Mouse (Mus musculus) olfactory bulb, adult 2 months (tissue): ENCODE data around the gene Grm5. TPM values are rescaled to one million over a fixed set of nuclear protein-coding genes. Genes with fewer than 3 reads are reported as not detected.

Experiments
- H3K27ac ChIP-seq: fragments of 200-500 bp; 2 replicates; pipeline ENCODE4 v1.5.1; 2012; ENCODE audit warnings: low read depth, low read length; ENCODE audit not compliant: insufficient read depth
- H3K4me1 ChIP-seq: fragments of 200-500 bp; 2 replicates; pipeline ENCODE4 v1.6.1; 2012; ENCODE audit warnings: low read length; ENCODE audit not compliant: control insufficient read depth, insufficient read depth
- H3K4me3 ChIP-seq: fragments of 200-500 bp; 2 replicates; pipeline ENCODE4 v1.5.1; 2012; ENCODE audit warnings: mild to moderate bottlenecking, low read depth, low read length, moderate library complexity; ENCODE audit not compliant: insufficient read depth
- CTCF ChIP-seq: fragments of 200-500 bp; IDR thresholded peaks from 2 replicates; pipeline ENCODE4 v1.5.1; 2012; ENCODE audit warnings: low read depth, mild to moderate bottlenecking, low read length, moderate library complexity; ENCODE audit not compliant: insufficient read depth
- POLR2A ChIP-seq: fragments of 200-500 bp; IDR thresholded peaks from 2 replicates; pipeline ENCODE4 v1.6.1; 2012; ENCODE audit warnings: mild to moderate bottlenecking, low read depth, low read length, moderate library complexity; ENCODE audit not compliant: insufficient read depth
- WGBS: fragments of 180-500 bp; shearing (Covaris S2); methylation state at CpG from one replicate; pipeline ENCODE4 v1.1.7; 2018; 5-methylcytosine and 5-hydroxymethylcytosine counted together
- polyA plus RNA-seq: library from polyadenylated mRNA; stranded (reverse); fragments of >200 nt; gene quantifications from 2 replicates; pipeline ENCODE4 v1.2.4, GENCODE M21; 2012; ENCODE audit warnings: low replicate concordance; ENCODE audit not compliant: missing spikeins, insufficient read depth, insufficient read length

Grm5 gene
- polyA plus RNA-seq, 1 experiment = not detected

GRCm38 (mm10) chr7:87975041-87975440 lies 391.1 kb downstream of the Grm5 start:
- TF ChIP-seq POLR2A (no peak), CTCF (no peak)
- H3K4me3 ChIP-seq = no peak overlapping the region
- H3K27ac ChIP-seq = no peak overlapping the region

DNA sequence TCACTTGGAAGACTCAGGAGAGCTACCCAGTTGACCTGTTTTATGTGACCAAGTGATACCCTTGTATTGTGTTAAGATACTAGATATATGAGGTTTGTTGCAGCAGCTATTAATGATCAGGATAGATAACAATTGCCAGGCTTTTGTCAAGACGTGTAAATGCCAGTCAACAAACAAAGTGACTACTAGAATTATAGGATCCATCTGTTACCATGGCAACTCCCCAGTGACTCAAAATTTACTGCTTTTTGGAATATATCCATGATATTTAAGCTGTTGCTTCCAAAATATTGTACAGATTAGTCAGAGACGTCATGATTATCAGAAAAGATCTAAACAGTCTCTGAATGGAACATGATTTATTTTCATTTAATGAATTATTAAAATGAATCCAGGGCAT lies 399.5 kb downstream of the Grm5 start:
- Histone ChIP-seq H3K27ac (no peak overlapping the region), H3K4me3 (no peak overlapping the region), H3K4me1 (no peaks in the 10 kb centered on the region)
- TF ChIP-seq CTCF (no peak), POLR2A (no peak)
- WGBS = 43% methylated on average over 2 of the region's 2 CpGs

More at GRCm38 (mm10) chr7:87975041-87975440, 391.1 kb downstream of the Grm5 start:
- WGBS = 71% methylated on average over 8 of the region's 8 CpGs
- no peaks in the 10 kb centered on the region for H3K4me1 ChIP-seq

DNA sequence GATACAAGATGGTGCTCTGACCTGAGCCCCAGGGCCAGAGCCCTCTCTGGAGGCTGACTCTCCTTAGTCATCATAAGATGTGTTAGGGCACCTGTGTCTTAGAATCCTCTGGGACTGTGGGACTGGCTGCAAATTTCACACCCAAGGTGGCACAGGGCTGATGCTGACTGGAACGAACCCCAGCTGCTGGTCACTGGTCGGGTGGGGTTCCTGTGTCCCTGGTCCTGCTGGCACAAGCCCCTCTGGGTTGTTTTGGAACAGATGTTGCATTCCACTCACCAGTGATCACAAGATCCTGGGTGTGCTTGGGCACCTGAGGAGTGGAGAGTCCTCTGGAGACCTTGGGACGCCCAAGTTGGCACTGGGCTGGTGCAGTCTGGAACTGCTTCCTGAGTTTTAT lies 430.5 kb downstream of the Grm5 start:
- Histone ChIP-seq H3K27ac (no peak overlapping the region), H3K4me3 (no peak overlapping the region), H3K4me1 (no peaks in the 10 kb centered on the region)
- WGBS = 83% methylated on average over 3 of the region's 3 CpGs
- TF ChIP-seq POLR2A (no peak), CTCF (no peak)

- Histone ChIP-seq H3K27ac (no peak overlapping the region), H3K4me3 (no peak overlapping the region), H3K4me1 (peaks cover 2% of the 10 kb centered on the region)
- TF ChIP-seq CTCF (no peak), POLR2A (no peak)
- WGBS = 37% methylated on average over 3 of the region's 3 CpGs
Measured at GRCm38 (mm10) chr7:88027411-88028132, 443.6 kb downstream of the Grm5 start.

DNA sequence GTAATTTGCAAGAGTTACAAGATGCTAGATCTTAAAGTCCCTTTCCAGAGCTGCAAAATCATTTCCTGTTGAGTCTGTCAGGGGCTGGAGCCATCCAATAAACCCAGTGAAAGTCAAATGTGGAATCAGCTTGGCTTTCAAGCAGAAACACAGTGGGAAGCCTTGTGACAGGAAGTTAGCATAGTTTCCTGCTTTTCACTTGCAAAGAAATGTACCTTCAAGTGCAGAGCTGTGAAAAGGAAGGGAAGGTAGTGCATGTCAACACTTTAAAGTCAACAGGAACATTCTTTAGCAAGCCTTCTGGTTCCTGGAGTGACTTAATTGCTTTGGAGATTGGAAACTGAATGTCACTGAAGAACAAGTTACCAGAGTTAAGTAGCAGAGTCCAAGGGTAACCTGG lies 463.4 kb downstream of the Grm5 start:
- Histone ChIP-seq H3K27ac (no peak overlapping the region), H3K4me1 (no peaks in the 10 kb centered on the region), H3K4me3 (no peak overlapping the region)
- TF ChIP-seq POLR2A (no peak), CTCF (no peak)

- WGBS = 79% methylated on average over 1 of the region's 1 CpGs
- TF ChIP-seq CTCF (no peak), POLR2A (no peak)
- H3K4me3 ChIP-seq = no peak overlapping the region
- H3K27ac ChIP-seq = no peak overlapping the region
- no peaks in the 10 kb centered on the region for H3K4me1 ChIP-seq
Measured at GRCm38 (mm10) chr7:88054224-88054938, 470.4 kb downstream of the Grm5 start.

- TF ChIP-seq CTCF (no peak), POLR2A (no peak)
- WGBS = 62% methylated on average over 2 of the region's 2 CpGs
- H3K27ac ChIP-seq = no peak overlapping the region
- H3K4me3 ChIP-seq = no peak overlapping the region
- H3K4me1 ChIP-seq = no peaks in the 10 kb centered on the region
Measured at GRCm38 (mm10) chr7:88056438-88056837, 472.5 kb downstream of the Grm5 start.

- no peak overlapping the region for H3K27ac ChIP-seq
- TF ChIP-seq CTCF (no peak), POLR2A (no peak)
- H3K4me1 ChIP-seq = no peaks in the 10 kb centered on the region
- H3K4me3 ChIP-seq = no peak overlapping the region
Measured at GRCm38 (mm10) chr7:88091115-88091514, 507.1 kb downstream of the Grm5 start.

- WGBS = 12% methylated on average over 1 of the region's 1 CpGs
- TF ChIP-seq CTCF (no peak), POLR2A (no peak)
- H3K4me1 ChIP-seq = no peaks in the 10 kb centered on the region
- no peak overlapping the region for H3K4me3 ChIP-seq
- H3K27ac ChIP-seq = no peak overlapping the region
Measured at GRCm38 (mm10) chr7:88096536-88097107, 512.7 kb downstream of the Grm5 start.
